Mouse (Mus musculus) bone marrow, adult 2 months (tissue): ENCODE results near the gene Tspo.

Source experiments
- CTCF ChIP-seq: fragments of 200-500 bp; IDR thresholded peaks from 2 replicates; pipeline ENCODE4 v1.5.1; 2011; ENCODE audit warnings: low read length, control low read depth; ENCODE audit not compliant: control insufficient read depth, insufficient read depth
- POLR2A ChIP-seq: fragments of 200-500 bp; IDR thresholded peaks from 2 replicates; pipeline ENCODE4 v1.6.1; 2011; ENCODE audit warnings: low read depth, mild to moderate bottlenecking, control low read depth, low read length, borderline replicate concordance; ENCODE audit not compliant: control insufficient read depth

DNA sequence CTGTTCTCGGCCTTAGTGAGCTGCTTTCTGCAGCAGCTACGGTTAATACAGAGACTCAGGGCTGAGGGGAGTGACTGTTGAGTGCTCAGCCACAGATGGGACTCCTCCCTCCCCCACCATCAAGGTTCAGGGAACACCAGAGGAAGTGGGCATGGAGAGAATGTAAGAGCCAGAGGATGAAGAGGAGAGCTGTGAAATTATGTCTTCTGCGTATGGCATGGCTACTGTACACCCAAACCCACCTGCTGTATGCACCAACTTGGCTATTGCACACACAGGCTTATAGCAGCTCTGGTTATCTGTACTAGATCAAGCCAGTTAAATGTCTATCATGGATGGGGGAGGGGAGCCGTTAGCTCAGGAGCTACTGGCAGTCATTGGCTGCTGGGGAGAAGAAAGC, 37.8 kb downstream of the Tspo start:
- no peak for TF ChIP-seq CTCF
- no peak for TF ChIP-seq POLR2A
